30 mouse cellular contexts compared by ENCODE assay signal in genomic region chr5:146199540-146199939, GRCm38 (mm10). TPM values are rescaled to one million over a fixed set of nuclear protein-coding genes. Genes with fewer than 3 reads are reported as not detected.
A peak's percentile ranks its signal among the peaks of the same experiment; 100 is the strongest.
DNase-seq lines count a peak whose midpoint lies in the region; ATAC-seq and TF ChIP-seq lines count a peak whose summit lies in the region.
"Had no signal": no experiment of that assay in that cellular context is flagged by ENCODE, and none has a peak within 500 bp of the region (broad histone marks: within the 10 kb centered on the region; RNA-seq: fewer than 3 reads in every experiment).

No protein-coding gene starts in this region.

- no peak overlapping the region for H3K4me2 ChIP-seq in heart, embryonic 11.5 days
- H3K4me2 ChIP-seq in liver, embryonic 14.5 days (ENCODE audit: low read depth), result no peak overlapping the region
- no peak overlapping the region for H3K4me2 ChIP-seq in liver, embryonic 11.5 days
- H3K4me2 ChIP-seq in stomach, postnatal 0 days (replicated peaks; ENCODE audit: low read depth), result no peak overlapping the region
- H3K4me2 ChIP-seq: embryonic facial prominence, embryonic 15.5 days; limb, embryonic 13.5 days; neural tube, embryonic 15.5 days had no signal

- H3K4me3 ChIP-seq in heart, adult 2 months, result no peak overlapping the region
- no peak overlapping the region for H3K4me3 ChIP-seq in heart, embryonic 11.5 days (ENCODE audit: low read depth, low read length)
- H3K4me3 ChIP-seq in liver, embryonic 14.5 days (ENCODE audit: insufficient read depth in 1 of 2, low read depth in 2 of 2, low read length in 2 of 2), result no peak overlapping the region
- no peak overlapping the region for H3K4me3 ChIP-seq in liver, embryonic 11.5 days (ENCODE audit: low read depth, low read length)
- no peak overlapping the region for H3K4me3 ChIP-seq in stomach, postnatal 0 days (ENCODE audit: low read depth, low read length)
- H3K4me3 ChIP-seq: embryonic facial prominence, embryonic 15.5 days; limb, embryonic 13.5 days; neural tube, embryonic 15.5 days had no signal

- no peaks in the 10 kb centered on the region for H3K4me1 ChIP-seq in heart, adult 2 months (ENCODE audit: control insufficient read depth, insufficient read depth, low read length)
- H3K4me1 ChIP-seq in heart, embryonic 11.5 days (ENCODE audit: control insufficient read depth, insufficient read depth, low read length), result no peaks in the 10 kb centered on the region
- no peaks in the 10 kb centered on the region for H3K4me1 ChIP-seq in liver, embryonic 14.5 days (replicated peaks; ENCODE audit: control insufficient read depth in 2 of 2, insufficient read depth in 2 of 2, low read length in 1 of 2)
- no peaks in the 10 kb centered on the region for H3K4me1 ChIP-seq in liver, embryonic 11.5 days (replicated peaks; ENCODE audit: control insufficient read depth, insufficient read depth, low read length)
- H3K4me1 ChIP-seq in stomach, postnatal 0 days (replicated peaks; ENCODE audit: control insufficient read depth, insufficient read depth), result no peaks in the 10 kb centered on the region
- H3K4me1 ChIP-seq: embryonic facial prominence, embryonic 15.5 days; limb, embryonic 13.5 days; neural tube, embryonic 15.5 days had no signal

- no peak for ATAC-seq in heart, embryonic 11.5 days (replicated peaks; ENCODE audit: insufficient number of reproducible peaks, low FRiP score, low TSS enrichment)
- ATAC-seq in liver, embryonic 14.5 days (ENCODE audit: insufficient read depth), result no peak
- no peak for ATAC-seq in liver, embryonic 11.5 days (replicated peaks; ENCODE audit: low FRiP score)
- no peak for ATAC-seq in stomach, postnatal 0 days (ENCODE audit: low FRiP score, low TSS enrichment)
- ATAC-seq: forebrain, embryonic 16.5 days; hindbrain, embryonic 16.5 days; midbrain, embryonic 16.5 days had no signal

- H3K36me3 ChIP-seq in heart, adult 2 months (ENCODE audit: control insufficient read depth, insufficient read depth, low read length), result no peaks in the 10 kb centered on the region
- peaks cover 12% of the 10 kb centered on the region; the same call in 1 of the 2 replicates for H3K36me3 ChIP-seq in heart, embryonic 11.5 days (ENCODE audit: control insufficient read depth, insufficient read depth, low read length)
- H3K36me3 ChIP-seq in liver, embryonic 14.5 days (replicated peaks; ENCODE audit: control insufficient read depth, insufficient read depth, low read depth), result peaks cover 3% of the 10 kb centered on the region; the same call in 1 of the 2 replicates
- peaks cover 10% of the 10 kb centered on the region; the same call in 1 of the 2 replicates for H3K36me3 ChIP-seq in liver, embryonic 11.5 days (ENCODE audit: control insufficient read depth, insufficient read depth, low read length)
- H3K36me3 ChIP-seq in stomach, postnatal 0 days (ENCODE audit: control insufficient read depth, insufficient read depth, low read length), result peaks cover 4% of the 10 kb centered on the region; the same call in 1 of the 2 replicates

- TF ChIP-seq EP300 in heart, adult 2 months (IDR thresholded peaks at IDR 0.05; ENCODE audit: insufficient read depth, low read depth, low read length), result no peak
- TF ChIP-seq EP300 in liver, embryonic 14.5 days (IDR thresholded peaks at IDR 0.05; ENCODE audit: low read depth), result no peak
- TF ChIP-seq EP300 in stomach, postnatal 0 days (optimal IDR thresholded peaks at IDR 0.05), result no peak

- TF ChIP-seq CTCF in heart, adult 2 months (IDR thresholded peaks at IDR 0.05), result 0 out of 2 replicates have a peak, but pooled peaks have one; percentile 11
- TF ChIP-seq CTCF in liver, embryonic 14.5 days (IDR thresholded peaks at IDR 0.05; ENCODE audit: low read depth), result peak; percentile 40
- peak; percentile 25; the same call in 1 of the 2 replicates for TF ChIP-seq CTCF in stomach, postnatal 0 days (IDR thresholded peaks at IDR 0.05; ENCODE audit: low read depth)

- TF ChIP-seq POLR2A in heart, adult 2 months (IDR thresholded peaks at IDR 0.05; ENCODE audit: insufficient read depth, low read depth, low read length), result no peak

- no peaks in the 10 kb centered on the region for H3K79me2 ChIP-seq in heart, adult 2 months (replicated peaks; ENCODE audit: control insufficient read depth, insufficient read depth, low read length)

- H3K27ac ChIP-seq in heart, adult 2 months, result no peak overlapping the region
- H3K27ac ChIP-seq in heart, embryonic 11.5 days (ENCODE audit: low read depth, low read length), result no peak overlapping the region
- no peak overlapping the region for H3K27ac ChIP-seq in liver, embryonic 14.5 days
- no peak overlapping the region for H3K27ac ChIP-seq in liver, embryonic 11.5 days (ENCODE audit: low read depth, low read length)
- H3K27ac ChIP-seq in stomach, postnatal 0 days (replicated peaks), result no peak overlapping the region
- H3K27ac ChIP-seq: embryonic facial prominence, embryonic 15.5 days; limb, embryonic 13.5 days; neural tube, embryonic 15.5 days had no signal

- H3K27me3 ChIP-seq in heart, adult 2 months (ENCODE audit: control insufficient read depth, insufficient read depth, low read length), result no peaks in the 10 kb centered on the region
- H3K27me3 ChIP-seq in heart, embryonic 11.5 days (ENCODE audit: control insufficient read depth, insufficient read depth, low read length), result no peaks in the 10 kb centered on the region
- no peaks in the 10 kb centered on the region for H3K27me3 ChIP-seq in liver, embryonic 14.5 days (ENCODE audit: control insufficient read depth, insufficient read depth, low read length)
- no peaks in the 10 kb centered on the region for H3K27me3 ChIP-seq in liver, embryonic 11.5 days (replicated peaks; ENCODE audit: control insufficient read depth, insufficient read depth, low read length)
- H3K27me3 ChIP-seq in stomach, postnatal 0 days (ENCODE audit: control insufficient read depth, insufficient read depth, low read length), result no peaks in the 10 kb centered on the region
- H3K27me3 ChIP-seq: embryonic facial prominence, embryonic 15.5 days; limb, embryonic 13.5 days; neural tube, embryonic 15.5 days had no signal

- WGBS in heart, adult 2 months, result 61% methylated on average over 2 of the region's 2 CpGs
- 70% methylated on average over 2 of the region's 2 CpGs for WGBS in heart, embryonic 11.5 days (ENCODE audit: insufficient replicate concordance)
- 48% methylated on average over 2 of the region's 2 CpGs for WGBS in liver, embryonic 14.5 days (ENCODE audit: insufficient replicate concordance)
- WGBS in liver, embryonic 11.5 days, result 69% methylated on average over 2 of the region's 2 CpGs
- WGBS in stomach, postnatal 0 days, result 80% methylated on average over 2 of the region's 2 CpGs

- H3K9me3 ChIP-seq in heart, embryonic 11.5 days (replicated peaks; ENCODE audit: control insufficient read depth, low read length), result no peaks in the 10 kb centered on the region
- H3K9me3 ChIP-seq in liver, embryonic 14.5 days (ENCODE audit: control insufficient read depth, low read length), result peaks cover 2% of the 10 kb centered on the region; the same call in 1 of the 2 replicates
- H3K9me3 ChIP-seq in liver, embryonic 11.5 days (ENCODE audit: control insufficient read depth, low read length), result peaks cover 2% of the 10 kb centered on the region; the same call in 1 of the 2 replicates
- no peaks in the 10 kb centered on the region for H3K9me3 ChIP-seq in stomach, postnatal 0 days (ENCODE audit: control insufficient read depth, low read length)
- H3K9me3 ChIP-seq: embryonic facial prominence, embryonic 15.5 days; neural tube, embryonic 15.5 days had no signal

- H3K9ac ChIP-seq in heart, adult 2 months (ENCODE audit: low read depth, low read length), result no peak overlapping the region
- H3K9ac ChIP-seq in heart, embryonic 11.5 days (ENCODE audit: low read depth, low read length), result no peak overlapping the region
- H3K9ac ChIP-seq in liver, embryonic 14.5 days (replicated peaks), result no peak overlapping the region
- no peak overlapping the region for H3K9ac ChIP-seq in liver, embryonic 11.5 days (ENCODE audit: low read depth, low read length)
- H3K9ac ChIP-seq in stomach, postnatal 0 days (ENCODE audit: low read length), result no peak overlapping the region
- H3K9ac ChIP-seq: embryonic facial prominence, embryonic 15.5 days; limb, embryonic 13.5 days; neural tube, embryonic 15.5 days had no signal

- intact Hi-C loops in heart, adult 2 months (cut with DNase I), result no loop called here

- DNase-seq in heart, adult 2 months, result no peak
- DNase-seq in liver, embryonic 14.5 days (ENCODE audit: low read depth in 3 of 3, low spot score in 3 of 3), result no peak
- no peak for DNase-seq in liver, embryonic 11.5 days (ENCODE audit: low spot score)
- DNase-seq in MEL-GATA-1-ER (ENCODE audit: extremely low read depth, low read depth), result peak; percentile 47
- DNase-seq in stomach, postnatal 0 days (ENCODE audit: low spot score), result no peak
- no peak for DNase-seq in right cerebral cortex, adult 18-20 months
- no peak for DNase-seq in frontal cortex, postnatal 36 days (ENCODE audit: low spot score in 2 of 2)
- DNase-seq: B cell, adult 2 months; cerebellum, adult 18-20 months; cerebellum, postnatal 25 days; heart, adult 18-20 months; layer of hippocampus, postnatal 36 days; right cerebral cortex, postnatal 4 days had no signal

RNA-seq across cellular contexts. Expression of gene 1700001J03Rik, which starts 14.4 kb away (rescaled TPM):
- total RNA-seq in heart, adult 2 months (2021), result under 1 TPM in 1 of 2 experiments, not detected in 1; 0.55 TPM
- 0.68 and 0.88 TPM in 2 replicates for polyA plus RNA-seq in heart, adult 2 months (2012; rRNA removed)
- not detected in 2 replicates for polyA plus RNA-seq in heart, embryonic 11.5 days (2014; fragmentation: Nextera tagmentation; extraction: Ambion mirVana)
- 0.17 TPM in 2 replicates for polyA plus RNA-seq in liver, embryonic 14.5 days (2012; rRNA removed)
- not detected in 2 replicates for polyA plus RNA-seq in liver, embryonic 14.5 days (2014; fragmentation: Nextera tagmentation; extraction: Ambion mirVana)
- polyA plus RNA-seq in liver, embryonic 11.5 days (2014; fragmentation: Nextera tagmentation; extraction: Ambion mirVana), result not detected in 2 replicates
- not detected in 2 replicates for polyA plus RNA-seq in stomach, postnatal 0 days (2015; fragmentation: Nextera tagmentation; extraction: Ambion mirVana)
- total RNA-seq: ES-E14; heart, adult 18-20 months; hematopoietic stem cell, adult 5-6 weeks had no signal
- polyA plus RNA-seq: embryonic facial prominence, embryonic 15.5 days; forebrain, embryonic 16.5 days; heart, embryonic 16.5 days; limb, embryonic 13.5 days; liver, embryonic 16.5 days; midbrain, embryonic 16.5 days; neural tube, embryonic 15.5 days; stomach, embryonic 16.5 days; thymus, postnatal 0 days had no signal

RNA-seq across cellular contexts. Expression of gene Rnf6, which starts 21.8 kb away (rescaled TPM):
- 10 to 100 TPM; 40.6 to 43.1 TPM for total RNA-seq in heart, adult 2 months (2021)
- polyA plus RNA-seq in heart, adult 2 months (2012; rRNA removed), result 15.6 and 24.8 TPM in 2 replicates
- 29.8 and 40.7 TPM in 2 replicates for polyA plus RNA-seq in heart, embryonic 11.5 days (2014; fragmentation: Nextera tagmentation; extraction: Ambion mirVana)
- polyA plus RNA-seq in liver, embryonic 14.5 days (2012; rRNA removed), result 8.3 and 13.2 TPM in 2 replicates
- 18.9 and 19.4 TPM in 2 replicates for polyA plus RNA-seq in liver, embryonic 14.5 days (2014; fragmentation: Nextera tagmentation; extraction: Ambion mirVana)
- polyA plus RNA-seq in liver, embryonic 11.5 days (2014; fragmentation: Nextera tagmentation; extraction: Ambion mirVana), result 31.5 and 32.6 TPM in 2 replicates
- polyA plus RNA-seq in stomach, postnatal 0 days (2015; fragmentation: Nextera tagmentation; extraction: Ambion mirVana), result 35.9 and 38.3 TPM in 2 replicates

RNA-seq across cellular contexts. Expression of gene Gm6309, which starts 29.0 kb away (rescaled TPM):
- total RNA-seq in heart, adult 2 months (2021), result not detected
- polyA plus RNA-seq in heart, adult 2 months (2012; rRNA removed), result not detected in 2 replicates
- not detected in 2 replicates for polyA plus RNA-seq in heart, embryonic 11.5 days (2014; fragmentation: Nextera tagmentation; extraction: Ambion mirVana)
- polyA plus RNA-seq in liver, embryonic 14.5 days (2012; rRNA removed), result not detected in 2 replicates
- not detected in 2 replicates for polyA plus RNA-seq in liver, embryonic 14.5 days (2014; fragmentation: Nextera tagmentation; extraction: Ambion mirVana)
- not detected in 2 replicates for polyA plus RNA-seq in liver, embryonic 11.5 days (2014; fragmentation: Nextera tagmentation; extraction: Ambion mirVana)
- not detected in 2 replicates for polyA plus RNA-seq in stomach, postnatal 0 days (2015; fragmentation: Nextera tagmentation; extraction: Ambion mirVana)
- total RNA-seq: adrenal gland, adult 18-20 months; adrenal gland, postnatal 4 days; ES-E14; gastrocnemius, adult 8-10 months; heart, adult 18-20 months; hematopoietic stem cell, adult 5-6 weeks; layer of hippocampus, postnatal 36 days; left cerebral cortex, postnatal 14 days had no signal
- polyA plus RNA-seq: embryonic facial prominence, embryonic 15.5 days; forebrain, embryonic 16.5 days; heart, embryonic 16.5 days; hindbrain, embryonic 16.5 days; limb, embryonic 13.5 days; liver, embryonic 16.5 days; midbrain, embryonic 16.5 days; neural tube, embryonic 15.5 days; stomach, embryonic 16.5 days; thymus, postnatal 0 days had no signal

RNA-seq across cellular contexts. Expression of gene Cdk8, which starts 31.5 kb away (rescaled TPM):
- 10 to 100 TPM; 15.5 to 15.6 TPM for total RNA-seq in heart, adult 2 months (2021)
- polyA plus RNA-seq in heart, adult 2 months (2012; rRNA removed), result 15.0 and 18.8 TPM in 2 replicates
- polyA plus RNA-seq in heart, embryonic 11.5 days (2014; fragmentation: Nextera tagmentation; extraction: Ambion mirVana), result 19.9 and 24.0 TPM in 2 replicates
- polyA plus RNA-seq in liver, embryonic 14.5 days (2012; rRNA removed), result 36.6 and 42.5 TPM in 2 replicates
- 25.8 and 28.5 TPM in 2 replicates for polyA plus RNA-seq in liver, embryonic 14.5 days (2014; fragmentation: Nextera tagmentation; extraction: Ambion mirVana)
- 31.5 and 34.3 TPM in 2 replicates for polyA plus RNA-seq in liver, embryonic 11.5 days (2014; fragmentation: Nextera tagmentation; extraction: Ambion mirVana)
- polyA plus RNA-seq in stomach, postnatal 0 days (2015; fragmentation: Nextera tagmentation; extraction: Ambion mirVana), result 12.2 and 12.6 TPM in 2 replicates

RNA-seq across cellular contexts. Expression of gene Gm5565, which starts 39.2 kb away (rescaled TPM):
- total RNA-seq in heart, adult 2 months (2021), result not detected
- polyA plus RNA-seq in heart, adult 2 months (2012; rRNA removed), result not detected in 2 replicates
- not detected in 2 replicates for polyA plus RNA-seq in heart, embryonic 11.5 days (2014; fragmentation: Nextera tagmentation; extraction: Ambion mirVana)
- polyA plus RNA-seq in liver, embryonic 14.5 days (2012; rRNA removed), result not detected in 2 replicates
- polyA plus RNA-seq in liver, embryonic 14.5 days (2014; fragmentation: Nextera tagmentation; extraction: Ambion mirVana), result not detected in 2 replicates
- polyA plus RNA-seq in liver, embryonic 11.5 days (2014; fragmentation: Nextera tagmentation; extraction: Ambion mirVana), result not detected in 2 replicates
- polyA plus RNA-seq in stomach, postnatal 0 days (2015; fragmentation: Nextera tagmentation; extraction: Ambion mirVana), result not detected in 2 replicates
- total RNA-seq: adrenal gland, adult 18-20 months; adrenal gland, postnatal 4 days; ES-E14; gastrocnemius, adult 8-10 months; heart, adult 18-20 months; hematopoietic stem cell, adult 5-6 weeks; layer of hippocampus, postnatal 36 days; left cerebral cortex, postnatal 14 days had no signal
- polyA plus RNA-seq: embryonic facial prominence, embryonic 15.5 days; forebrain, embryonic 16.5 days; heart, embryonic 16.5 days; hindbrain, embryonic 16.5 days; limb, embryonic 13.5 days; liver, embryonic 16.5 days; midbrain, embryonic 16.5 days; neural tube, embryonic 15.5 days; stomach, embryonic 16.5 days; thymus, postnatal 0 days had no signal
